Mouse (Mus musculus): ENCODE data around the gene Rab38. TPM values are rescaled to one million over a fixed set of nuclear protein-coding genes. Genes with fewer than 3 reads are reported as not detected.

Gene Rab38
- total RNA-seq (2023) = 1 to 10 TPM in 1 of 2 experiments, under 1 TPM in 1; 0.80 to 1.3 TPM

GRCm38 (mm10) chr7:88429786-88430691, at the start of gene Rab38:
Rab38 (plus strand) TSS chr7:88430273.

Other genes with a start within 250 kb of the Rab38 start
- gene Ctsc, start 152.2 kb upstream of the Rab38 start, total RNA-seq (2023) = 100 to 1,000 TPM; 102 to 136 TPM